Mouse (Mus musculus) granulocyte monocyte progenitor cell, adult 5-6 weeks (primary cell): ENCODE measurements around the gene Pdlim3. TPM values are rescaled to one million over a fixed set of nuclear protein-coding genes. Genes with fewer than 3 reads are reported as not detected.
A peak's percentile ranks its signal among the peaks of the same experiment; 100 is the strongest.

Experiments
- ATAC-seq: replicated peaks from 2 replicates; pipeline ENCODE4 v1.8.0; 2016; ENCODE audit warnings: mild to moderate bottlenecking, moderate TSS enrichment, inconsistent platforms; ENCODE audit not compliant: poor library complexity, severe bottlenecking
- total RNA-seq, 2 experiments: library from RNA; stranded (forward) in 1 of 2; stranded (reverse) in 1 of 2; fragments of 200-712, 200-1000 nt in 1 of 2; fragments of >200 nt in 1 of 2; fragmentation: Nextera tagmentation in 1 of 2; gene quantifications; 2 replicates each; pipeline ENCODE4 v1.2.3; 2014 to 2017

Gene Pdlim3
- total RNA-seq, 2 experiments from 2014 or later, result not detected

DNA sequence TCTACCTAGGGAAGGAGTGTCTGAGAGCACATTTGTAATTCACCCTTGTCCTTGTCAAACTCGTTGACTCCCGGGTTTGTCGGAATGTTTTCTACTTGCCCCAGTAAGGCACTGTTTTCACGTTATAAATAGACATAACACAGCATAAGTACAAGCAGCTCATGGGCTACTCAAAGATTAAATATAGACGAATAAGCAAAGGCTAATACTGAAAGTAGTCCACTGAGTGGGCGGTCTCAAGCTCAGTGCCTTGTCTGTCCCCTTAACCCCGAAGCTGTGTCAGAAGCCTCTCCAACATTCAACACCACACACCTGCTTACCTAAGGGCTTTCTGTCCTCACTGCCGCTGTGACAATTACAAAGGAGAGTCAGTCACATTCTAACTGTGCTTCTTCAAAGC, 16.4 kb downstream of the Pdlim3 start:
- no peak for ATAC-seq

DNA sequence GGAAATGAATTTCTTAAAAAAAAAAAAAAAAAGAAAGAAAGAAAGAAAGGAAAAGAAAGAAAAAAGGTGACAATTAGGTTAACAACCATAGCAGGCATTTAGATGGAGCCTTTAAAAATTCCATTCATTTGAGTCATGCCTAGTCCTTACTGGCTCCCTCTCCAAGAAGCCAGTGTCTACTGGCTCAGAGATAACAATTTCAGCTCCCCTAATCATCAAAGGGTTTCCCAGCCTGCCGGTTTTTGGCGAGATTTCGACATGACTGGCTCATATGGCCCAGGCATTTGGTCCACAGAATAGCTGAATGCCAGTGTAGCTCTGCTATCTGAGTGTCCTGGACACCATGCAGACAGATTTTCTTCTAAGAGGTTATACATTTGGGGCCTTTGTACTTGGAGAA, 18.4 kb downstream of the Pdlim3 start:
- ATAC-seq, result no peak

DNA sequence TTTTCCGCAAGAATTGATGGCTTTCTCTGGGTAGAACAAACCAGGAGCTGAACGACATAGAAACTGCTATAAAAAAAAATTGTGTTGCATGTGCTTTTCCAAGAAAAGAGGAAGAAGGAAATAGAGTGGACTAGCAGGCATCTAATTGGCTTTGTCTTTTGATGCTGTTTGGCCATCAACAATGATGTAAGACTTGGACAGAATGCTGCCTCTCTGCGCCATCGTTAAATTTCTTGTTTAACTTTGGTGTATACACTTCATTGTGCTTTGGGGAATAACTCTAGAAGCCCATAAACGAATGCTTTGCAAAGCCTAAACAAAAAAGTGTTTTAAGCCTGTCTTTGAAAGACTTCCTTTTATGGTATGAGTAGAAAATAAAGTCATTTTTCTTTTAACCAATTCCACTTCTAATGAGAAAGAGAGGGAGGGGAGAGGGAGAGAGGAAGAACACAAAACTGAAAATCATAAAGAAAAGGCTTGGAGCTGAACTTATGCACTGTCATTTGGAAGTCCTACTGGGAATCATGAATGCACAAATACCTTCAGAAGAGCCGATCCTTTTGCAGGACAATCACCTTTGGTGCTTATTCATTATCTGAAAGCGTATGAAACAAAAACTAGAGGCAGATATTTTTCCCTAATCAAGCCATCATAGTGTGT, 20.5 kb downstream of the Pdlim3 start:
- no peak for ATAC-seq

DNA sequence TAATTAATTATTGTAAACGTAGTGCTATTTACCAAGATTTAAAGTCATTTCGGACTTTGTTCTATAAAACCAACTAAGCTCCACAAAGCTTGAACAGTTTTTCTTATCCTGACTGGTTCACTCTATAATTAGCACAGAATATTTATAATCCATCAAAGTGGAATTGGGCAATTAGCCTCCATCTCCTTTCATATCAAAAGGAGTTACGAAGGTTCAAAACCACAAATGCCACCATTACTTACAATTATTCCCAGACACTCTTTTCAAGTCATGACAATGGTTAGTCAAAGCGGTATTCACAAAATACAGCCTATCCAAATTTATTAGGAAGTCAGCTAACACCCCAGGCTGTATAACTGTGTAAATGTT, 21.0 kb downstream of the Pdlim3 start:
- ATAC-seq, result no peak

DNA sequence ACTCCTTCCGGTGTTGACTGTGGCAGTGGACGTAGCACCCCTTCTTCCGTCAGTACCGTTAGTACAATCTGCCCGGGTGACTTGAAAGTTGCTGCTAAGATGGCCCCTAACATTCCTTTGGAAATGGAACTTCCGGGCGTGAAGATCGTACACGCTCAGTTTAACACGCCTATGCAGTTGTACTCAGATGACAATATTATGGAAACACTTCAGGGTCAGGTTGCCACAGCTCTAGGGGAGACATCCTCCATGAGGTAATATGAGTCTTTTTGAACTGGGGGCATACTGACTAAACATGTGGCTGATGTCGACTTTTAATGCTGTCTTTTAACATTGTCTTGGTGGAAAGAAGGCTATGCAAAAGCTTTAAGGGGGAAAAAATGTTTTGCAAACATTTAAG, 28.4 kb downstream of the Pdlim3 start:
- ATAC-seq, result no peak

DNA sequence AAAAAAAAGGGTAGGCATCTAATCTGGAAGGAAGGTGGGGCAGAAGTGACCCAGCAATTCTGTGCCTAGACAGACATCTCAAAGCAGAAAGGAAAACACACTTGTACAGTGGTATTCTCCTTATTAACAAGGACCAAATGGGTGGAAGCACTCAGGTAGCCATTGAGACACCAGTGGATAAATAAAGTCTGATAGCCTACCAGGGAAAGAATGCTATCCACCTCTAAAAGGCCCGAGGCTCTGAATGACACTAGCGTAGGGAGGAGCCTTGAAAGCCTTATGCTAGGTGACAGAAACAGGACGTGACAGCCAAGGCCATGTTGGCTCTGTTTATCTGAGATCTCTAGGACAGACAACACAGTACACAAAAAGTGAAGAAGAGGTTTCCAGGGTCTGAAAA, 31.2 kb downstream of the Pdlim3 start:
- no peak for ATAC-seq

DNA sequence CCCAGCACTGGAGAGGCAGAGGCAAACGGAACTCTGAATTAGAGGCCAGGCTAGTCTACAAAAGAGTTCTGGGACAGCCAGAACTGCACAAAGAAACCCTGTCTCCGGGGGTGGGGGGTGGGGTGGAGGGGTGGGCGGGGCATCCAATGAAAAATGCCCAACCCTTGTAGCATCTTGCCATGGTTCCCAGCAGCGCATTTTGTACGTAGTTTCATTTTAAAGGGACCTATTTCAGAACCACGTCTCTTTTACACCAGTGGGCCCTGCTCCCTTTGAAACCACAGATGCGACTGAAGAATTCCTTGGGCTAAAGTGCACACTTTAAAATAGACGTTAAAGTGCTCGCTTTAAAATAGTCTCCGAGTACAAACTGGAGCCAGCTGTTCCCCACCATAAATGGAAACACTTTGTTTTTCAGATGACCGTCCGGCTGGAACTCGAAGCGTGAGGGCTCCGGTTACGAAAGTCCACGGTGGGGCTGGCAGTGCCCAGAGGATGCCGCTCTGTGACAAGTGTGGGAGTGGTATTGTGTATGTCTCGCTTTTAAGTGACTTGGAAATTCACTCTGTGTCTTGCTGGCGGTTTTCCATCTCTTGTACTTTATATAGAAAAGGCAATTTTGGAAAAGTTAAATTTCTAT, 31.9 kb downstream of the Pdlim3 start:
- no peak for ATAC-seq

DNA sequence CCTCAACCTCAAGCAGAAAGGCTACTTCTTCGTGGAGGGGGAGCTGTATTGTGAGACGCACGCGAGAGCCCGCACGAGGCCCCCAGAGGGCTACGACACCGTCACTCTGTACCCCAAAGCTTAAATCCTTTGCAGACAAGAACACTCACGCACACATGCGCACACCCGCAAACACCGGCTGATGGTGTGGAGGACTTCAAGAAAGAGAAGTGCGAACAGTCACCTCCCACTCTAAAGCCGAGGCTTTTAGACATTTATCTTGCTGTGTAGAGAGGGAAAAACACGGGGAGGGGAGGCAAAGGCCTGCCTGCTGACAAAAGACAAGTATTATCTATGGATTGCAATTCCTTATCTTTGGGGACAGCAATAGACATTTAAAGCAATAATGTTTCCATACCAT, 33.6 kb downstream of the Pdlim3 start:
- no peak for ATAC-seq

DNA sequence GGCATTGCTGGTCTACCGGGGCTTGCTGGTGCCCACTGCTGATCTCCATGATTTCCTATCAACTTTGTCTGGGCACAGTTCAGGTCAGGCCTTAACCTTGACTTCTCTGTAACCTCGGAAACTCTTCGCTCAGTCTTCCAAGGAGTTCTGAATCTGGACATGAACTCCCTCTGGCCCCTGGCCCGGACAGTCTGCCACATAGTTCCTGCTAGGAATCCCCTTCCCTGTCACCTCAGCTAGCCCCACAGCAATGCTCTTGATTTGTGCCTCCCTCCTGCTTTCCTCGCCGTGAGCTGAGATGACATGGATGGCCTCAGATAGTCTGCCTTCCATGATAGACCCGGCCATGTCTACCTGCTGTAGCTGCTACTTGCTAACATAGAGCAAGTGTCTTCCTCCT, 35.1 kb downstream of the Pdlim3 start:
- no peak for ATAC-seq

DNA sequence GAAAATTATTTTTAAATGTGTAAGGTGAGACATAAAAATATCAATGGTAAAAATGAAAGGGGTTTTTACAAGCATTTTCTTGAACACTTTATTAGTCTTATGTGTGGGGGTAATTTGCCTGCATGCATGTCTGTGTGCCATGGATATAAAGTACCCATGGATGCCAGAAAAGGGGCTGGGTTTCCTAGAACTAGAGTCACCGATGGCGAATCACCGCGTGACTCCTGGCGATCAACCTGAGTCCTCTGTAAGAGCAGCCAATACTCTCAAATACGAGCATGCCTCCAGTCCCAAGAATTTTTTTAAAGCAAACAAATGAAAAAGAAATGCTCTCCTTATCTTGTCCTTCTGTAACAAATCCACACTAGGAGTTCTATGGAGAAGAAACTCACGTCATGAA, 36.9 kb downstream of the Pdlim3 start:
- ATAC-seq, result no peak

DNA sequence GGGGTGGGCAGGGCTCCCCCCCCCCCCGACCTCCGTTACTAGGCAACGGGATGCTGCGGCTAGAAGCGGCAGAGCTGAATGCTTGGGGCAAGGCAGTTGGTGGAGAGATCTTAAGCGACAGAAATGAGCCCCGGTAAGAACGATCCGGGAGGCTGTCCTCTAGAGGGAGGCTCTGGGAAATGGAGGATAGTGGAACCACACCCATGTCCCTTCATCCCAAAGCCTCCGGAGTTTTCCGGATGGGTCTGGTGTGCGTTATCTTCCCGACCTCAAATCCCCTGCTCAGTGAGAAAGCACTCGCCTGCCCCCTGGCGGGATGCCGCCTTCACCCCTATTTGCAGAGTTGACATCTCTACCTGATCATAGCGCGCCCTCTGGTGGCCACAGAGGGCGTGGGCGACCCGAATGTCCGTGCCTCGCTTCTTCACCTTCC, 49.3 kb downstream of the Pdlim3 start, which contains the start of gene Ccdc110:
Gene Ccdc110 (plus strand): TSS at position 38 of the 433 bp plus-strand sequence.
- peak; percentile 100 for ATAC-seq

DNA sequence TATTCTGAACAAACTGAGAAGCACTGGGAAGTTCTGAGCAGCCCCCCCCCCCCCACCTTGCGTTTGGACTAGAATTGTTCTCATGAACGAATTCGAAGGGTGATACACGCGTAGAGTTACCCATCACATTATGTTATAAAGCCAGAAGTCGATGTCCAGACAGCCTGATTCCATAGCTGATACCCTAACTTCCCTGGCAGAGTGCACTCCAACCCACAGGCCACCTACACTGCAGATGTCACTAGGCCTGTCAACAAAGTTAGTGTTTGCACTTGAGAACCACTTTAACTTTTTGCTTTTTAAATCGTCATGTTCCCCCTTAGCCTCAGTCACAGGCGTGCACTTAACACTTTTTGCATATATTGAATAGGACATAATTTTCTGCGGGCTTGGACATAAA, 51.7 kb downstream of the Pdlim3 start:
- ATAC-seq, result no peak

DNA sequence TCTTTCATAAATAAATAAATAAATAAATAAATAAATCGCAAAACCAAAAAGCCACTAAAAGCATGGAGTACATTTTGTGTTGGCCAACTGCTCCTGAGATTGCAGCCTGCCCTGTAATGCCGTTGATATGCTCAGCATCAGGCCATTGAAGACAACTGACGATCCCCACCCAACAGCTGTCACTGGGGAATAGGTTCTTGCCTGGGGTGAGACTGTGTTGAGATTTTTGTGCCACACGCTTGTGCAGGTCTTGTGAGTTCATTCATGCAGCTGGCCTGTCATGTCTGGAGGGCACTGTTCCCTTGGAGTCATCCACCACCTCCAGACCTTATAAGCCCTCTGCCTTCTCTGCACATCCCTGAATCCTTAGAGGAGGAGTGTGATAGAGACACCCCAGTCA, 61.0 kb downstream of the Pdlim3 start:
- ATAC-seq, result no peak

DNA sequence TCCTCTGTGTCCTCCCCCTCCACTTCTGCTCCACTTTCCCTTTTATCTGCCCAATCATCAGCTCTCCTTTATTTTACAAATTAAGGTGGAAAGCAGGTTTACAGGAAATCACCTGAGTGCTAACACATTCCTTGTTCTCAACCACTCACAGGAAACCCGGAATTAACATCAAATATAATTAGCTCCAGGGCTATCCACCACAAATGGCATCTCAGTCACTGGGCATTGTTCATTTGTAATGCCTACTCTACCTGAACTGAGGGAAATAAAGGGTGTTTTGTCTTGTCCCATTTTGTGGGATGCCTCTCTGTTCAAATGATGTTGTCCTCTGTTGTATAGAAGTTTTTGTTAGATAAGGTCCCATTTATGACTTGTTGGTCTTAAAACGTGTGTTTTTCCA, 65.4 kb downstream of the Pdlim3 start:
- no peak for ATAC-seq

Other genes starting within 250 kb of the Pdlim3 start
- not detected in 2 replicates for gene Ccdc110, start 49.2 kb downstream of the Pdlim3 start, total RNA-seq (2014; fragmentation: Nextera tagmentation)
- gene Ccdc110, start 49.2 kb downstream of the Pdlim3 start, total RNA-seq (2017), result not detected in 2 replicates
- 2.9 TPM in 1 of 2 replicates, not detected in the other for gene 1700029J07Rik, start 89.8 kb downstream of the Pdlim3 start, total RNA-seq (2014; fragmentation: Nextera tagmentation)
- gene 1700029J07Rik, start 89.8 kb downstream of the Pdlim3 start, total RNA-seq (2017), result 0.41 and 0.86 TPM in 2 replicates
- gene Ufsp2, start 90.1 kb downstream of the Pdlim3 start, total RNA-seq (2014; fragmentation: Nextera tagmentation), result 69.1 and 91.9 TPM in 2 replicates
- gene Ufsp2, start 90.1 kb downstream of the Pdlim3 start, total RNA-seq (2017), result 155 and 222 TPM in 2 replicates
- gene Lrp2bp, start 113.8 kb downstream of the Pdlim3 start, total RNA-seq (2014; fragmentation: Nextera tagmentation), result not detected in 2 replicates
- not detected in 2 replicates for gene Lrp2bp, start 113.8 kb downstream of the Pdlim3 start, total RNA-seq (2017)
- not detected in 2 replicates for gene Ankrd37, start 120.2 kb downstream of the Pdlim3 start, total RNA-seq (2014; fragmentation: Nextera tagmentation)
- gene Ankrd37, start 120.2 kb downstream of the Pdlim3 start, total RNA-seq (2017), result not detected in 2 replicates